Mouse (Mus musculus): ENCODE measurements at regions not wholly inside any gene's neighbourhood (a gene's known extent, or its start where the extent isn't known, plus 50 kb on each side); places are given as distances from the start of the nearest gene placed in this dataset.

GRCm38 (mm10) chr15:36893407-36893969 is 114.1 kb downstream of the Zfp706 start:
- TF ChIP-seq CTCF (IDR thresholded peaks at IDR 0.05; ENCODE audit: borderline replicate concordance, extremely low read depth, insufficient read depth, insufficient read length) (no peak), POLR2A (IDR thresholded peaks at IDR 0.05; ENCODE audit: borderline replicate concordance, extremely low read depth, insufficient read depth, insufficient read length, poor library complexity, severe bottlenecking) (no peak)

Measured in brain, embryonic 14.5 days (tissue).